Mouse (Mus musculus) layer of hippocampus, adult 2 months (tissue): ENCODE data around the gene Zdhhc13. TPM values are rescaled to one million over a fixed set of nuclear protein-coding genes. Genes with fewer than 3 reads are reported as not detected.

Source experiments
- DNase-seq, 2 experiments: peaks; one replicate each; pipeline ENCODE4 v3.0.0; 2022; ENCODE audit warnings: low spot score in 2 of 2
- H3K27ac ChIP-seq: fragments of 200-600 bp; 2 replicates; pipeline ENCODE4 v1.8.1; 2022
- H3K4me3 ChIP-seq: fragments of 200-600 bp; 2 replicates; pipeline ENCODE4 v1.8.1; 2022; ENCODE audit warnings: mild to moderate bottlenecking
- CTCF ChIP-seq: fragments of 200-600 bp; conservative IDR thresholded peaks from 2 replicates; pipeline ENCODE4 v1.8.1; 2022; ENCODE audit warnings: antibody characterized with exemption, mild to moderate bottlenecking, moderate library complexity
- total RNA-seq, 2 experiments: library from RNA; stranded (reverse); gene quantifications; 2 replicates each; pipeline ENCODE4 v1.2.3; 2021

Zdhhc13 gene
- total RNA-seq, 2 experiments from 2014 or later, result 20.3 to 23.0 TPM

GRCm38 (mm10) chr7:48769721-48770120, 19.1 kb upstream of the Zdhhc13 start:
- DNase-seq, result no peak

GRCm38 (mm10) chr7:48772060-48772734, 16.6 kb upstream of the Zdhhc13 start:
- no peak overlapping the region for H3K4me3 ChIP-seq
- DNase-seq, result no peak
- TF ChIP-seq CTCF, result no peak
- no peak overlapping the region for H3K27ac ChIP-seq

More at GRCm38 (mm10) chr7:48769721-48770120, 19.1 kb upstream of the Zdhhc13 start:
- Histone ChIP-seq H3K27ac (no peak overlapping the region), H3K4me3 (no peak overlapping the region)
- no peak for TF ChIP-seq CTCF

- DNase-seq, result no peak
- no peak overlapping the region for H3K4me3 ChIP-seq
- no peak overlapping the region for H3K27ac ChIP-seq
- no peak for TF ChIP-seq CTCF
Observed at GRCm38 (mm10) chr7:48773333-48773732, 15.5 kb upstream of the Zdhhc13 start.

GRCm38 (mm10) chr7:48774633-48775032, 14.2 kb upstream of the Zdhhc13 start:
- DNase-seq, result no peak
- no peak for TF ChIP-seq CTCF
- no peak overlapping the region for H3K27ac ChIP-seq

GRCm38 (mm10) chr7:48775436-48775835, 13.4 kb upstream of the Zdhhc13 start:
- TF ChIP-seq CTCF, result no peak

More at GRCm38 (mm10) chr7:48774633-48775032, 14.2 kb upstream of the Zdhhc13 start:
- H3K4me3 ChIP-seq, result no peak overlapping the region

GRCm38 (mm10) chr7:48777721-48778504, 10.9 kb upstream of the Zdhhc13 start:
- TF ChIP-seq CTCF, result no peak
- no peak overlapping the region for H3K27ac ChIP-seq

More at GRCm38 (mm10) chr7:48775436-48775835, 13.4 kb upstream of the Zdhhc13 start:
- no peak overlapping the region for H3K4me3 ChIP-seq
- no peak overlapping the region for H3K27ac ChIP-seq
- DNase-seq, result no peak

GRCm38 (mm10) chr7:48779110-48779509, 9.7 kb upstream of the Zdhhc13 start:
- DNase-seq, result peak in 1 of 2 experiments; percentile 54
- no peak overlapping the region for H3K27ac ChIP-seq
- TF ChIP-seq CTCF, result no peak

More at GRCm38 (mm10) chr7:48777721-48778504, 10.9 kb upstream of the Zdhhc13 start:
- peak; percentile 16 for DNase-seq
- no peak overlapping the region for H3K4me3 ChIP-seq

GRCm38 (mm10) chr7:48782432-48782831, 6.4 kb upstream of the Zdhhc13 start:
- H3K27ac ChIP-seq, result no peak overlapping the region
- TF ChIP-seq CTCF, result no peak
- H3K4me3 ChIP-seq, result no peak overlapping the region
- no peak for DNase-seq

More at GRCm38 (mm10) chr7:48779110-48779509, 9.7 kb upstream of the Zdhhc13 start:
- no peak overlapping the region for H3K4me3 ChIP-seq

- H3K4me3 ChIP-seq, result no peak overlapping the region
- no peak for DNase-seq
- no peak overlapping the region for H3K27ac ChIP-seq
- no peak for TF ChIP-seq CTCF
Observed at GRCm38 (mm10) chr7:48784773-48785523, 3.9 kb upstream of the Zdhhc13 start.

GRCm38 (mm10) chr7:48788348-48788747, 455 bp upstream of the Zdhhc13 start:
- DNase-seq, result no peak
- Histone ChIP-seq H3K4me3 (peak overlapping the region; percentile 88), H3K27ac (peak overlapping the region; percentile 55; the same call in 1 of the 2 replicates)
- TF ChIP-seq CTCF, result no peak

- Histone ChIP-seq H3K27ac (no peak overlapping the region), H3K4me3 (peak overlapping the region; percentile 21)
- DNase-seq, result no peak
- TF ChIP-seq CTCF, result no peak
Observed at GRCm38 (mm10) chr7:48790117-48790516, 1.3 kb downstream of the Zdhhc13 start.

- H3K27ac ChIP-seq, result no peak overlapping the region
- no peak overlapping the region for H3K4me3 ChIP-seq
- no peak for TF ChIP-seq CTCF
- DNase-seq, result no peak
Observed at GRCm38 (mm10) chr7:48791412-48791811, 2.6 kb downstream of the Zdhhc13 start.

GRCm38 (mm10) chr7:48795130-48795529, 6.3 kb downstream of the Zdhhc13 start:
- Histone ChIP-seq H3K27ac (no peak overlapping the region), H3K4me3 (no peak overlapping the region)
- no peak for DNase-seq
- TF ChIP-seq CTCF, result no peak
